Mouse (Mus musculus) midbrain, embryonic 10.5 days (tissue): Measurements from ENCODE around the gene Prickle3. TPM values are rescaled to one million over a fixed set of nuclear protein-coding genes. Genes with fewer than 3 reads are reported as not detected.
"Not testable (repeated sequence)": the region's sequence is repeated elsewhere in the genome, so short reads cannot be mapped to it uniquely, and the experiment has no call there.

Experiments used
- DNase-seq: peaks from one replicate; pipeline ENCODE4 v3.0.0-alpha.2; 2017; ENCODE audit warnings: low spot score
- H3K27ac ChIP-seq: fragments of 300-500 bp; sonication (generic); replicated peaks from 2 replicates; pipeline ENCODE4 v1.5.1; 2016; ENCODE audit warnings: mild to moderate bottlenecking
- H3K27me3 ChIP-seq: fragments of 300-500 bp; sonication (generic); 2 replicates; pipeline ENCODE4 v1.6.1; 2016; ENCODE audit warnings: low read depth, mild to moderate bottlenecking; ENCODE audit not compliant: poor library complexity, severe bottlenecking
- H3K36me3 ChIP-seq: fragments of 300-500 bp; sonication (generic); 2 replicates; pipeline ENCODE4 v1.6.1; 2016; ENCODE audit warnings: mild to moderate bottlenecking, moderate library complexity
- H3K4me1 ChIP-seq: fragments of 300-500 bp; sonication (generic); 2 replicates; pipeline ENCODE4 v1.6.1; 2016
- H3K4me3 ChIP-seq: fragments of 300-500 bp; sonication (generic); 2 replicates; pipeline ENCODE4 v1.5.1; 2016; ENCODE audit warnings: mild to moderate bottlenecking, moderate library complexity
- H3K9me3 ChIP-seq: fragments of 300-500 bp; sonication (generic); replicated peaks from 2 replicates; pipeline ENCODE4 v1.6.1; 2016; ENCODE audit warnings: mild to moderate bottlenecking
- WGBS: fragments of 180-500 bp; shearing (Covaris S2); methylation state at CpG from one replicate; pipeline ENCODE4 v1.1.7; 2016; 5-methylcytosine and 5-hydroxymethylcytosine counted together
- polyA plus RNA-seq: library from polyadenylated mRNA; unstranded; fragments of >200 nt; fragmentation: Nextera tagmentation; extraction: Ambion mirVana; gene quantifications from 2 replicates; pipeline ENCODE4 v1.2.1, GENCODE M21; 2016

Gene Prickle3
- polyA plus RNA-seq, 1 experiment from 2014 or later = 2.8 TPM

GRCm38 (mm10) chrX:7674284-7675000 is 17.4 kb downstream of the Prickle3 start:
- peak overlapping the region; percentile 17; the same call in 1 of the 2 replicates for H3K27ac ChIP-seq
- peak overlapping the region; percentile 34 for H3K4me3 ChIP-seq
- H3K4me1 ChIP-seq = peaks cover 13% of the 10 kb centered on the region; the same call in 1 of the 2 replicates
- H3K27me3 ChIP-seq = peaks cover 28% of the 10 kb centered on the region
- H3K36me3 ChIP-seq = no peaks in the 10 kb centered on the region
- peaks cover 4% of the 10 kb centered on the region; the same call in 1 of the 2 replicates for H3K9me3 ChIP-seq
- 32% methylated on average over 28 of the region's 28 CpGs for WGBS
- no peak for DNase-seq

DNA sequence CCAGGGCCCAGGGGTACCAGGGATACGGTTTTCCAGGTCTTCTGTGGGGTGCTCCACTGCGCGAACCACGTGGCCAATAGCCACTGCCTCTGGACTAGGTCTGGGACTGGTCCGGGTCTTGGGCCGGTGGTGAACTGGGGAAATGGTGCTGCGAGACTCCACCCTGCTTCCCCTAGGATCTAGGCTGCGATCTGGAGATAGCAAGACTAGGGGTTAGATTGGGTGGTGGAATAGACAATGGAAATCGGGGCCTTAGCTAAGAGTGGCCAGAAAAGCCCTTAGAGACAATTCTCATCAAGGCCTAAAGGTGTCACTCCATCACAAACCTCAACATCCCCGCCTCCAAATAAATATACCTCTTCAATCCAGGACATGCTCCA is 17.9 kb downstream of the Prickle3 start:
- 29% methylated on average over 10 of the region's 10 CpGs for WGBS
- no peaks in the 10 kb centered on the region for H3K36me3 ChIP-seq
- peak overlapping the region; percentile 34 for H3K4me3 ChIP-seq
- DNase-seq = no peak
- peak overlapping the region; percentile 17; the same call in 1 of the 2 replicates for H3K27ac ChIP-seq
- H3K27me3 ChIP-seq = peaks cover 28% of the 10 kb centered on the region
- H3K9me3 ChIP-seq = peaks cover 8% of the 10 kb centered on the region; the same call in 1 of the 2 replicates
- peaks cover 13% of the 10 kb centered on the region; the same call in 1 of the 2 replicates for H3K4me1 ChIP-seq

DNA sequence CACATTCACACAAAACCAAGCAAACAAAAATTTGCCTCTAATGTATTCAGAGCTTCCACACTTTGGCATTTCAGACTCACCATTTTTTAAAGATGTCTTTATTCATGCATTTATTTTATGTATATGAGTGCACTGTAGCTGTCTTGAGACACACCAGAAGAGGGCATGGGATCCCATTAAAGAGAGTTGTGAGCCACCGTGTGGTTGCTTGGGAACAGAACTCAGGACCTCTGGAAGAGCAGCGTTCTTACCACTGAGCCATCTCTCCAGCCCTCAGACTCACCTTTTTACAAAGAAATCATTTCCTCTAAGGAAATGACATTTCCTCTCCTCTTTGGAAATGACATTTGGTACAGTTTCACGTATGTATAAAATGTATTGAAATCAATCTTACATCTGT is 21.9 kb downstream of the Prickle3 start:
- H3K27me3 ChIP-seq = peaks cover 23% of the 10 kb centered on the region
- H3K4me1 ChIP-seq = 0 out of 2 replicates have a peak, but pooled peaks cover 5% of the 10 kb centered on the region
- H3K36me3 ChIP-seq = no peaks in the 10 kb centered on the region
- peaks cover 3% of the 10 kb centered on the region; the same call in 1 of the 2 replicates for H3K9me3 ChIP-seq
- no peak overlapping the region for H3K4me3 ChIP-seq
- no peak overlapping the region for H3K27ac ChIP-seq
- WGBS = 52% methylated on average over 3 of the region's 3 CpGs
- DNase-seq = no peak

DNA sequence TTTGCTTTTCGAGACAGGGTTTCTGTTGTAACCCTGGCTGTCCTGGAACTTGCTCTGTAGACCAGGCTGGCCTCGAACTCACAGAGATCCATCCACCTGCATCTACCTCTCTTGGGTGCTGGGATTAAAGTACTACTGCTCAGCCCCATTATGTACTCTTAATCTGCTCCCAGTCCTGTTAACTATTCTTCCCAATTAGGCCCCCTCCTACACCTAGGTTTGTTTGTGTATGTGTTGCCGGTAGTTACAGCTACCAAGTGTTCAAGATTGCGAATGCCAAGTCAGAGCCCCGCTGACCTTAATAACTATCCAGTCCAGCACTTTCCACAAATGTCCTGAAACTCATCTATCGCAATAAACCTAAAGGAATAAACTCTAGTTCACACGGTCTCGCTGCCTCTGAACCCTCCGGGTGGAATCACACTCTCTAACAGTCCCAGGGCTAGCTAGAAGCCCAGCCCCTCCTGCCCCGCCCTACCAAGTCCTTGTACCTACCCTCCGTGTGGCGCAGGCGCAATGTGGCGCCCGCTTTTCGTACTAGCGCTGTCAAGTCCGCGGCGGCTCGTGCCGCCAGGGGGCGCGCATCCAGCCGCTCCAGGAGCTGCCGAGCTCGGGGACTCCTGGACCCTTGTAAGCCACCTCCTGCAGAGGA is 22.5 kb downstream of the Prickle3 start:
- H3K27me3 ChIP-seq = peaks cover 19% of the 10 kb centered on the region; the same call in 1 of the 2 replicates
- no peaks in the 10 kb centered on the region for H3K36me3 ChIP-seq
- DNase-seq = peak; percentile 88
- peaks cover 3% of the 10 kb centered on the region; the same call in 1 of the 2 replicates for H3K9me3 ChIP-seq
- 0 out of 2 replicates have a peak, but pooled peaks cover 4% of the 10 kb centered on the region for H3K4me1 ChIP-seq
- peak overlapping the region; percentile 48 for H3K4me3 ChIP-seq
- no peak overlapping the region; the same call in 1 of the 2 replicates for H3K27ac ChIP-seq
- 20% methylated on average over 27 of the region's 27 CpGs for WGBS

GRCm38 (mm10) chrX:7680057-7680412 is 23.0 kb downstream of the Prickle3 start:
- no peak for DNase-seq
- WGBS = 22% methylated on average over 12 of the region's 12 CpGs
- Histone ChIP-seq H3K4me3 (peak overlapping the region; percentile 48), H3K4me1 (no peaks in the 10 kb centered on the region), H3K9me3 (peaks cover 3% of the 10 kb centered on the region; the same call in 1 of the 2 replicates), H3K27me3 (peaks cover 16% of the 10 kb centered on the region; the same call in 1 of the 2 replicates), H3K27ac (no peak overlapping the region; the same call in 1 of the 2 replicates), H3K36me3 (no peaks in the 10 kb centered on the region)

DNA sequence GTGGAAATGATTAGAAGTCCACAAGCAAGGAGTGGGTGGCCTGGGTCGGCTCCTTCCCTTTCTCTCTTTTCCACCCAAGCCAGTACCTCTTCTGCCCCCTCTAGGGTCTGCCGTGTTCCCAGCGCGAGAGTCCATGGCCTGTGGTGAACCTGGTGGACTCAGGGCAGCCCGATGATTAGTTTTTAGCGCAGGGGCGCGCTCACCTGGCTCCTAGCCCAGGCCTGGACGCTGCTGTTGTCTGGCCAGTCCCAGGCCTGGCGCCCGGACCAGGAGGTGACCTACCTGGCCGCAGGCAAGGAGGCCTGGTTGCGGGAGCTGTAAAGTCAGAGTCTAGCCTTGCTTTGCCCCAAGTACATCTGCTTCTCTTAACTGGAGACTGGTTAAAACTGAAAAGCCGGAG is 23.8 kb downstream of the Prickle3 start, which contains the start of gene Magix:
Gene Magix (minus strand): TSS at position 388 of the 400 bp plus-strand sequence.
- H3K9me3 ChIP-seq = peaks cover 3% of the 10 kb centered on the region; the same call in 1 of the 2 replicates
- no peaks in the 10 kb centered on the region for H3K36me3 ChIP-seq
- peak within 1 kb of the TSS; percentile 48 for H3K4me3 ChIP-seq
- WGBS = 66% methylated on average over 14 of the region's 14 CpGs
- H3K27me3 ChIP-seq = peaks cover 10% of the 10 kb centered on the region; the same call in 1 of the 2 replicates
- DNase-seq = no peak
- no peak within 1 kb of the TSS for H3K27ac ChIP-seq
- no peaks in the 10 kb centered on the region for H3K4me1 ChIP-seq

- DNase-seq = no peak
- H3K4me3 ChIP-seq = no peak overlapping the region
- WGBS = 91% methylated on average over 2 of the region's 2 CpGs
- no peaks in the 10 kb centered on the region for H3K4me1 ChIP-seq
- no peaks in the 10 kb centered on the region for H3K9me3 ChIP-seq
- no peak overlapping the region for H3K27ac ChIP-seq
- no peaks in the 10 kb centered on the region for H3K27me3 ChIP-seq
- H3K36me3 ChIP-seq = no peaks in the 10 kb centered on the region
Observed at GRCm38 (mm10) chrX:7688321-7688720, 31.3 kb downstream of the Prickle3 start.

- Histone ChIP-seq H3K27ac (no peak overlapping the region), H3K9me3 (no peaks in the 10 kb centered on the region), H3K4me1 (no peaks in the 10 kb centered on the region), H3K27me3 (no peaks in the 10 kb centered on the region), H3K4me3 (no peak overlapping the region), H3K36me3 (no peaks in the 10 kb centered on the region)
- WGBS = 67% methylated on average over 3 of the region's 3 CpGs
- no peak for DNase-seq
Observed at GRCm38 (mm10) chrX:7690486-7690885, 33.4 kb downstream of the Prickle3 start.

- 51% methylated on average over 4 of the region's 4 CpGs for WGBS
- DNase-seq = no peak
- Histone ChIP-seq H3K4me3 (no peak overlapping the region), H3K4me1 (no peaks in the 10 kb centered on the region), H3K36me3 (no peaks in the 10 kb centered on the region), H3K27me3 (no peaks in the 10 kb centered on the region), H3K27ac (no peak overlapping the region), H3K9me3 (no peaks in the 10 kb centered on the region)
Observed at GRCm38 (mm10) chrX:7692862-7693261, 35.8 kb downstream of the Prickle3 start.

GRCm38 (mm10) chrX:7696520-7696919 is 39.5 kb downstream of the Prickle3 start:
- Histone ChIP-seq H3K9me3 (no peaks in the 10 kb centered on the region), H3K27me3 (no peaks in the 10 kb centered on the region), H3K27ac (no peak overlapping the region), H3K4me1 (peaks cover 5% of the 10 kb centered on the region), H3K4me3 (peak overlapping the region; percentile 64), H3K36me3 (peaks cover 29% of the 10 kb centered on the region)
- WGBS = 46% methylated on average over 6 of the region's 6 CpGs
- no peak for DNase-seq

GRCm38 (mm10) chrX:7696954-7697381 is 39.9 kb downstream of the Prickle3 start, which contains the start of gene Gpkow:
Gpkow (plus strand) TSS chrX:7697131.
- Histone ChIP-seq H3K27me3 (no peaks in the 10 kb centered on the region), H3K9me3 (no peaks in the 10 kb centered on the region), H3K4me3 (peak within 1 kb of the TSS; percentile 64), H3K36me3 (peaks cover 33% of the 10 kb centered on the region), H3K27ac (peak within 1 kb of the TSS; percentile 76), H3K4me1 (peaks cover 5% of the 10 kb centered on the region)
- WGBS = 16% methylated on average over 33 of the region's 33 CpGs
- DNase-seq = peak; percentile 79

- H3K9me3 ChIP-seq, H3K36me3 ChIP-seq, H3K27me3 ChIP-seq, H3K4me1 ChIP-seq, DNase-seq: not testable (repeated sequence)
- Histone ChIP-seq H3K27ac (peak overlapping the region; percentile 75), H3K4me3 (peak overlapping the region; percentile 52)
- 30% methylated on average over 6 of the region's 12 CpGs for WGBS
Observed at GRCm38 (mm10) chrX:7713764-7714134, 56.7 kb downstream of the Prickle3 start.
